Mouse (Mus musculus): ENCODE measurements at regions not wholly inside any gene's neighbourhood (a gene's known extent, or its start where the extent isn't known, plus 50 kb on each side); places are given as distances from the start of the nearest gene placed in this dataset.

DNA sequence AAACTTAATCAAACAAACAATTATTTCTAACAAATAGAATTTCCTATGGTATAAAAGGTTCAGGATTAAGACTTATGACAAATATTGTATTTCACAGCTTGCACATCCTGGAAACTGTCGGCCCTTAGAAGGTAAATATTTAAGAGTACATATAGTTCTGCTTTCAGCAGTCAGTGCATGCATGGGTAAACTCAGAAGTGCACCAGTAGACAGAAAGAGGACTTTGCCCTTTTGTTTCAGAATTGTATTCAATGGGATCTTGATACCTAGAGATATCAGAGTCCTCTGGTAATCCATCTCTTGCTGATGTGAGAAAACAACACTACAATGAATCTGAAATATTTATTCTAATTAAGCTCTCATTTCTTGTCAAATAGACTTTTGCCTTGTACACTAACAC, 54.0 kb upstream of the Pdk4 start:
- TF ChIP-seq CTCF (IDR thresholded peaks at IDR 0.05; ENCODE audit: borderline replicate concordance, extremely low read depth, insufficient read depth, insufficient read length) (no peak), POLR2A (IDR thresholded peaks at IDR 0.05; ENCODE audit: borderline replicate concordance, extremely low read depth, insufficient read depth, insufficient read length, poor library complexity, severe bottlenecking) (no peak)

Data from brain, embryonic 14.5 days (tissue).